Mouse (Mus musculus): ENCODE measurements around the gene Syne3. TPM values are rescaled to one million over a fixed set of nuclear protein-coding genes. Genes with fewer than 3 reads are reported as not detected.
A peak's percentile ranks its signal among the peaks of the same experiment; 100 is the strongest.

Gene Syne3
- total RNA-seq, 2 experiments from 2014 or later, result 1.7 to 1.9 TPM

GRCm38 (mm10) chr12:104896640-104897039 is 113.0 kb downstream of the Syne3 start:
- DNase-seq (ENCODE audit: extremely low spot score in 1 of 2, low spot score in 2 of 2), result peak; percentile 18 to 42
- Histone ChIP-seq H3K4me3 (no peak overlapping the region), H3K27ac (peak overlapping the region; percentile 69)
- TF ChIP-seq CTCF (IDR thresholded peaks at IDR 0.05), result no peak
- intact Hi-C loops (cut with DNase I), result no loop called here

GRCm38 (mm10) chr12:104892245-104892644 is 117.4 kb downstream of the Syne3 start:
- TF ChIP-seq CTCF (IDR thresholded peaks at IDR 0.05), result no peak
- intact Hi-C loops (cut with DNase I), result no loop called here
- H3K27ac ChIP-seq, result no peak overlapping the region
- no peak overlapping the region for H3K4me3 ChIP-seq
- no peak for DNase-seq (ENCODE audit: extremely low spot score in 1 of 2, low spot score in 2 of 2)

GRCm38 (mm10) chr12:104890066-104890465 is 119.5 kb downstream of the Syne3 start:
- H3K27ac ChIP-seq, result no peak overlapping the region
- intact Hi-C loops (cut with DNase I), result no loop called here
- DNase-seq (ENCODE audit: extremely low spot score in 1 of 2, low spot score in 2 of 2), result no peak
- no peak for TF ChIP-seq CTCF (IDR thresholded peaks at IDR 0.05)
- no peak overlapping the region for H3K4me3 ChIP-seq

GRCm38 (mm10) chr12:104886104-104886503 is 123.5 kb downstream of the Syne3 start:
- no peak overlapping the region for H3K4me3 ChIP-seq
- DNase-seq (ENCODE audit: extremely low spot score in 1 of 2, low spot score in 2 of 2), result no peak
- no peak for TF ChIP-seq CTCF (IDR thresholded peaks at IDR 0.05)
- intact Hi-C loops (cut with DNase I), result no loop called here
- H3K27ac ChIP-seq, result no peak overlapping the region

GRCm38 (mm10) chr12:104882533-104882932 is 127.1 kb downstream of the Syne3 start:
- TF ChIP-seq CTCF (IDR thresholded peaks at IDR 0.05), result no peak
- DNase-seq (ENCODE audit: extremely low spot score in 1 of 2, low spot score in 2 of 2), result no peak
- intact Hi-C loops (cut with DNase I), result no loop called here
- H3K4me3 ChIP-seq, result no peak overlapping the region
- no peak overlapping the region for H3K27ac ChIP-seq

- no peak for TF ChIP-seq CTCF (IDR thresholded peaks at IDR 0.05)
- no peak for DNase-seq (ENCODE audit: extremely low spot score in 1 of 2, low spot score in 2 of 2)
- H3K27ac ChIP-seq, result no peak overlapping the region
- intact Hi-C loops (cut with DNase I), result no loop called here
- no peak overlapping the region for H3K4me3 ChIP-seq
Measured at GRCm38 (mm10) chr12:104882061-104882460, 127.5 kb downstream of the Syne3 start.

GRCm38 (mm10) chr12:104881518-104882060 is 128.0 kb downstream of the Syne3 start:
- no peak overlapping the region for H3K4me3 ChIP-seq
- no peak for TF ChIP-seq CTCF (IDR thresholded peaks at IDR 0.05)
- H3K27ac ChIP-seq, result no peak overlapping the region
- intact Hi-C loops (cut with DNase I), result no loop called here
- DNase-seq (ENCODE audit: extremely low spot score in 1 of 2, low spot score in 2 of 2), result no peak

- intact Hi-C loops (cut with DNase I), result no loop called here
- Histone ChIP-seq H3K4me3 (no peak overlapping the region), H3K27ac (no peak overlapping the region)
- DNase-seq (ENCODE audit: extremely low spot score in 1 of 2, low spot score in 2 of 2), result no peak
- TF ChIP-seq CTCF (IDR thresholded peaks at IDR 0.05), result no peak
Measured at GRCm38 (mm10) chr12:104880367-104880766, 129.2 kb downstream of the Syne3 start.

Small RNA genes within 50 kb of the gene (microRNA-seq; reads per million reads assigned to microRNA genes)
- 4.9 to 6.2 reads per million in 2 experiments for gene Mir3069

Other genes with a start within 250 kb of the Syne3 start
- 10 to 100 TPM; 43.1 to 51.7 TPM for gene Clmn, start 144.7 kb downstream of the Syne3 start, total RNA-seq (2021)
- gene Glrx5, start 22.9 kb upstream of the Syne3 start, total RNA-seq (2021), result 10 to 100 TPM; 46.0 to 50.2 TPM
- gene Tcl1b2, start 136.2 kb upstream of the Syne3 start, total RNA-seq (2021), result not detected
- gene Tcl1b1, start 149.9 kb upstream of the Syne3 start, total RNA-seq (2021), result not detected
- not detected for gene Tcl1b5, start 166.5 kb upstream of the Syne3 start, total RNA-seq (2021)
- gene Tcl1b3, start 181.2 kb upstream of the Syne3 start, total RNA-seq (2021), result not detected
- gene Tcl1b4, start 192.1 kb upstream of the Syne3 start, total RNA-seq (2021), result not detected
- gene Tcl1, start 213.0 kb upstream of the Syne3 start, total RNA-seq (2021), result not detected

Measured in left cerebral cortex, adult 2 months (tissue).